Mouse (Mus musculus): Measurements from ENCODE around the gene Selenoo. TPM values are rescaled to one million over a fixed set of nuclear protein-coding genes. Genes with fewer than 3 reads are reported as not detected.

The Selenoo gene
- polyA plus RNA-seq, 1 experiment from 2014 or later: 12.6 TPM

- peak overlapping the region; percentile 75 for H3K27ac ChIP-seq (ENCODE audit: low read depth, low read length)
- H3K4me2 ChIP-seq: peak overlapping the region; percentile 78
- peaks cover 13% of the 10 kb centered on the region for H3K4me1 ChIP-seq (replicated peaks; ENCODE audit: control insufficient read depth, insufficient read depth, low read length)
- H3K9ac ChIP-seq (ENCODE audit: low read depth, low read length): peak overlapping the region; percentile 95
- H3K36me3 ChIP-seq (ENCODE audit: control insufficient read depth, insufficient read depth, low read length): peaks cover 16% of the 10 kb centered on the region
- 2% methylated on average over 56 of the region's 68 CpGs for WGBS
- DNase-seq (ENCODE audit: low spot score): peak; percentile 61
- no peaks in the 10 kb centered on the region for H3K9me3 ChIP-seq (ENCODE audit: control insufficient read depth, low read length)
- no peaks in the 10 kb centered on the region for H3K27me3 ChIP-seq (replicated peaks; ENCODE audit: control insufficient read depth, insufficient read depth, low read length)
- peak overlapping the region; percentile 89 for H3K4me3 ChIP-seq (ENCODE audit: low read depth, low read length)
- peak; percentile 61 for ATAC-seq (replicated peaks; ENCODE audit: low FRiP score)
These were observed 566 bp downstream of the Selenoo start for GRCm38 (mm10) chr15:89089248-89090051.

DNA sequence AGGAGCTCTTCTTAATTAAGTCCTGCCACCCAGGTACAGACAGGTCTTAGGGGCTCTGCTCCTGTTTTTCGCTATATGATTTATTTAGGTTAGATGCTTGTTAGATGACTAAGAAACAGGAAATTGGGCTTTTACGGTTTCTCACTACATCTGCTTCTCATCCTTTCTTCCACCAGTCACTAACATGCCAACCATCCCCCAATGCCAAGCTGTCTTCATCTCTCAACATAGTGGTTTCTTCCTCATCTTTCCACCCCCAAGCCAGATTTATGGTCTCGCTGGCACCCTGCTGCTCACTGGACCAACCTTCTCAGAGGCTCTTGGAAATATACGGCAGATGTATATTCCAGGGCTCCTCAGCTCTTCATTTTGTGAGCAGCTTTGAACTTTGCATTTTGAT is 1.8 kb downstream of the Selenoo start:
- no peak overlapping the region for H3K4me3 ChIP-seq (ENCODE audit: low read depth, low read length)
- H3K27me3 ChIP-seq (replicated peaks; ENCODE audit: control insufficient read depth, insufficient read depth, low read length): no peaks in the 10 kb centered on the region
- H3K27ac ChIP-seq (ENCODE audit: low read depth, low read length): no peak overlapping the region
- no peak overlapping the region for H3K4me2 ChIP-seq
- no peaks in the 10 kb centered on the region for H3K9me3 ChIP-seq (ENCODE audit: control insufficient read depth, low read length)
- DNase-seq (ENCODE audit: low spot score) (no peak), ATAC-seq (replicated peaks; ENCODE audit: low FRiP score) (no peak)
- WGBS: 85% methylated on average over 4 of the region's 4 CpGs
- no peak overlapping the region for H3K9ac ChIP-seq (ENCODE audit: low read depth, low read length)
- peaks cover 19% of the 10 kb centered on the region for H3K36me3 ChIP-seq (ENCODE audit: control insufficient read depth, insufficient read depth, low read length)
- H3K4me1 ChIP-seq (replicated peaks; ENCODE audit: control insufficient read depth, insufficient read depth, low read length): peaks cover 13% of the 10 kb centered on the region

DNA sequence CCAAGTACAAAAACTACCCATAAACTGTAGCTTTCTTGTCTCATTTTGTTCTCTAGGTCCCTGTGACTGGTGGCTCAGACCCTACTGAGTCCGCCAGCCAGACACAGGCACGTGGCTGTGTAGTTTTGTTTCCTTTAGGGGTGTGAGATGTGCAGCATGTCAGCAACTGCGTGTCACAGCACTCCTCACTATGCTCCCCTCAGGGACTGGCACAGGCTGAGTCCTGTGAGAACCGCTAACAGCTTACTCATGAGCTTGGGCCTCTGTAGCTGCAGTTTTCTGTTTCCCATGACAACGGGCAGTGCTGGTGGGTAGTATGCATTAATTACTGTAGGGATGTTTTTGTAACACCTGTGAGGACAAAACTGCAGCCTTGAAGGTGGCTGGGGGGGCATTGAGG is 3.3 kb downstream of the Selenoo start:
- DNase-seq (ENCODE audit: low spot score) (no peak), ATAC-seq (replicated peaks; ENCODE audit: low FRiP score) (no peak)
- no peak overlapping the region for H3K4me2 ChIP-seq
- H3K4me3 ChIP-seq (ENCODE audit: low read depth, low read length): no peak overlapping the region
- WGBS: 82% methylated on average over 5 of the region's 5 CpGs
- H3K9me3 ChIP-seq (ENCODE audit: control insufficient read depth, low read length): no peaks in the 10 kb centered on the region
- no peak overlapping the region for H3K9ac ChIP-seq (ENCODE audit: low read depth, low read length)
- H3K27ac ChIP-seq (ENCODE audit: low read depth, low read length): no peak overlapping the region
- H3K27me3 ChIP-seq (replicated peaks; ENCODE audit: control insufficient read depth, insufficient read depth, low read length): no peaks in the 10 kb centered on the region
- H3K4me1 ChIP-seq (replicated peaks; ENCODE audit: control insufficient read depth, insufficient read depth, low read length): peaks cover 13% of the 10 kb centered on the region
- peaks cover 24% of the 10 kb centered on the region for H3K36me3 ChIP-seq (ENCODE audit: control insufficient read depth, insufficient read depth, low read length)

- no peak overlapping the region for H3K9ac ChIP-seq (ENCODE audit: low read depth, low read length)
- DNase-seq (ENCODE audit: low spot score) (no peak), ATAC-seq (replicated peaks; ENCODE audit: low FRiP score) (no peak)
- H3K4me1 ChIP-seq (replicated peaks; ENCODE audit: control insufficient read depth, insufficient read depth, low read length): no peaks in the 10 kb centered on the region
- no peaks in the 10 kb centered on the region for H3K9me3 ChIP-seq (ENCODE audit: control insufficient read depth, low read length)
- no peak overlapping the region for H3K4me2 ChIP-seq
- peaks cover 56% of the 10 kb centered on the region for H3K36me3 ChIP-seq (ENCODE audit: control insufficient read depth, insufficient read depth, low read length)
- WGBS: 87% methylated on average over 5 of the region's 5 CpGs
- no peak overlapping the region for H3K27ac ChIP-seq (ENCODE audit: low read depth, low read length)
- H3K4me3 ChIP-seq (ENCODE audit: low read depth, low read length): no peak overlapping the region
- no peaks in the 10 kb centered on the region for H3K27me3 ChIP-seq (replicated peaks; ENCODE audit: control insufficient read depth, insufficient read depth, low read length)
These were observed 8.6 kb downstream of the Selenoo start for GRCm38 (mm10) chr15:89097450-89097849.

DNA sequence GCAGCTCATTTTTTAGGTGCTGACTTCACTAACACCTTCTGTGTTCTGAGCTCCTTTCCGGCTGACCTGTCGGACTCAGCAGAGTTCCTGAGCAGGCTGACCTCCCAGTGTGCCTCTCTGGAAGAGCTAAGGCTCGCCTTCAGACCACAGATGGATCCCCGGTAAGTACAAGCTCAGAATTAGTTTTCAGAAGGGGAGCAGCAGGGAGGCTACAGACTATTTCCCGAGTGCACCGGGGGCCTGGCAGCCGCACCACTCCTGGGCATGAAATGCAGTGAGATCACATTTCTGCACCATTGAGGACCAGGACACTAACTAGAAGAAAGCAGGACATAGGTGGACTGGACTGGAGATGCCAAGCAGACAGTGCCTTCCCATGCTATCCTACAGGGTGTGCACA is 9.7 kb downstream of the Selenoo start:
- no peak for DNase-seq (ENCODE audit: low spot score)
- H3K9me3 ChIP-seq (ENCODE audit: control insufficient read depth, low read length): no peaks in the 10 kb centered on the region
- WGBS: 88% methylated on average over 7 of the region's 7 CpGs

GRCm38 (mm10) chr15:89100823-89101222 is 11.9 kb downstream of the Selenoo start:
- Histone ChIP-seq H3K27me3 (replicated peaks; ENCODE audit: control insufficient read depth, insufficient read depth, low read length) (no peaks in the 10 kb centered on the region), H3K9ac (ENCODE audit: low read depth, low read length) (no peak overlapping the region)

More for the DNA sequence above, 9.7 kb downstream of the Selenoo start:
- Histone ChIP-seq H3K27me3 (replicated peaks; ENCODE audit: control insufficient read depth, insufficient read depth, low read length) (no peaks in the 10 kb centered on the region), H3K4me2 (no peak overlapping the region), H3K36me3 (ENCODE audit: control insufficient read depth, insufficient read depth, low read length) (peaks cover 58% of the 10 kb centered on the region), H3K27ac (ENCODE audit: low read depth, low read length) (no peak overlapping the region), H3K4me3 (ENCODE audit: low read depth, low read length) (no peak overlapping the region), H3K9ac (ENCODE audit: low read depth, low read length) (no peak overlapping the region), H3K4me1 (replicated peaks; ENCODE audit: control insufficient read depth, insufficient read depth, low read length) (no peaks in the 10 kb centered on the region)
- no peak for ATAC-seq (replicated peaks; ENCODE audit: low FRiP score)

GRCm38 (mm10) chr15:89102646-89103045 is 13.8 kb downstream of the Selenoo start:
- H3K27ac ChIP-seq (ENCODE audit: low read depth, low read length): no peak overlapping the region
- no peak for ATAC-seq (replicated peaks; ENCODE audit: low FRiP score)
- H3K4me1 ChIP-seq (replicated peaks; ENCODE audit: control insufficient read depth, insufficient read depth, low read length): no peaks in the 10 kb centered on the region
- 86% methylated on average over 5 of the region's 5 CpGs for WGBS
- H3K4me2 ChIP-seq: no peak overlapping the region
- no peaks in the 10 kb centered on the region for H3K9me3 ChIP-seq (ENCODE audit: control insufficient read depth, low read length)
- H3K27me3 ChIP-seq (replicated peaks; ENCODE audit: control insufficient read depth, insufficient read depth, low read length): no peaks in the 10 kb centered on the region
- no peak overlapping the region for H3K4me3 ChIP-seq (ENCODE audit: low read depth, low read length)
- DNase-seq (ENCODE audit: low spot score): no peak
- no peak overlapping the region for H3K9ac ChIP-seq (ENCODE audit: low read depth, low read length)
- peaks cover 70% of the 10 kb centered on the region for H3K36me3 ChIP-seq (ENCODE audit: control insufficient read depth, insufficient read depth, low read length)

More at GRCm38 (mm10) chr15:89100823-89101222, 11.9 kb downstream of the Selenoo start:
- no peak for ATAC-seq (replicated peaks; ENCODE audit: low FRiP score)
- Histone ChIP-seq H3K9me3 (ENCODE audit: control insufficient read depth, low read length) (no peaks in the 10 kb centered on the region), H3K4me1 (replicated peaks; ENCODE audit: control insufficient read depth, insufficient read depth, low read length) (no peaks in the 10 kb centered on the region), H3K4me3 (ENCODE audit: low read depth, low read length) (no peak overlapping the region), H3K4me2 (no peak overlapping the region), H3K27ac (ENCODE audit: low read depth, low read length) (no peak overlapping the region), H3K36me3 (ENCODE audit: control insufficient read depth, insufficient read depth, low read length) (peaks cover 64% of the 10 kb centered on the region)
- no peak for DNase-seq (ENCODE audit: low spot score)
- WGBS: 94% methylated on average over 12 of the region's 12 CpGs

- WGBS: 89% methylated on average over 10 of the region's 10 CpGs
- H3K27ac ChIP-seq (ENCODE audit: low read depth, low read length): no peak overlapping the region
- peaks cover 78% of the 10 kb centered on the region for H3K36me3 ChIP-seq (ENCODE audit: control insufficient read depth, insufficient read depth, low read length)
- H3K9ac ChIP-seq (ENCODE audit: low read depth, low read length): no peak overlapping the region
- H3K4me3 ChIP-seq (ENCODE audit: low read depth, low read length): no peak overlapping the region
- H3K9me3 ChIP-seq (ENCODE audit: control insufficient read depth, low read length): no peaks in the 10 kb centered on the region
- ATAC-seq (replicated peaks; ENCODE audit: low FRiP score) (no peak), DNase-seq (ENCODE audit: low spot score) (no peak)
- H3K4me2 ChIP-seq: no peak overlapping the region
- H3K27me3 ChIP-seq (replicated peaks; ENCODE audit: control insufficient read depth, insufficient read depth, low read length): no peaks in the 10 kb centered on the region
- H3K4me1 ChIP-seq (replicated peaks; ENCODE audit: control insufficient read depth, insufficient read depth, low read length): no peaks in the 10 kb centered on the region
These were observed 15.0 kb downstream of the Selenoo start for GRCm38 (mm10) chr15:89103921-89104320.

DNA sequence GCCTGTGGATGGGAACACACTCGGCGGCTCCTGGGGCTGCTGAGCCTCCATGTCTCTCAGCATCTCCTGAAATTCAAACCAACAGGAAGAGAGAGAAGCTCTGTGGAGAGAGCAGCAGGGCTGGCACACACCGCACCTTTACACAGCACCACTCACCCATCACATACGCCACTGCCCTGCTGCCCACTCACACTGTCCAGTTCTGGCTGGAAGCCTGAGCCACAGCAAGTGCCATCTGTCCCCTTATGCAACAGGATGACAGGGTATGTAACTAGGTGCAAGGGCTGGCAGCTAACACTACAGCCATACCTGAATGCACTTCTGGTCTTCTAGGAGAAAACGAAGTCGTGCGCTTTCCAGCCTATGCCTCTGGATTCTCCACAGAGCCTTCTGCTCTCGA is 15.5 kb downstream of the Selenoo start:
- H3K4me1 ChIP-seq (replicated peaks; ENCODE audit: control insufficient read depth, insufficient read depth, low read length): no peaks in the 10 kb centered on the region
- no peaks in the 10 kb centered on the region for H3K27me3 ChIP-seq (replicated peaks; ENCODE audit: control insufficient read depth, insufficient read depth, low read length)
- no peak overlapping the region for H3K9ac ChIP-seq (ENCODE audit: low read depth, low read length)
- WGBS: 97% methylated on average over 8 of the region's 8 CpGs
- no peaks in the 10 kb centered on the region for H3K9me3 ChIP-seq (ENCODE audit: control insufficient read depth, low read length)
- no peak overlapping the region for H3K27ac ChIP-seq (ENCODE audit: low read depth, low read length)
- ATAC-seq (replicated peaks; ENCODE audit: low FRiP score) (no peak), DNase-seq (ENCODE audit: low spot score) (no peak)
- H3K4me3 ChIP-seq (ENCODE audit: low read depth, low read length): no peak overlapping the region
- peaks cover 78% of the 10 kb centered on the region for H3K36me3 ChIP-seq (ENCODE audit: control insufficient read depth, insufficient read depth, low read length)
- no peak overlapping the region for H3K4me2 ChIP-seq
